14 mouse cellular contexts compared by ENCODE assay signal in genomic region chr9:36900464-36900863, GRCm38 (mm10).
"Had no signal": no experiment of that assay in that cellular context is flagged by ENCODE, and none has a peak within 500 bp of the region (broad histone marks: within the 10 kb centered on the region; RNA-seq: fewer than 3 reads in every experiment).

No protein-coding gene starts in this region.

- H3K36me3 ChIP-seq: stomach, embryonic 15.5 days had no signal

- H3K9ac ChIP-seq: lung, embryonic 14.5 days; midbrain, embryonic 12.5 days; neural tube, embryonic 12.5 days; stomach, embryonic 15.5 days had no signal

- DNase-seq: lung, adult 18-20 months; lung, embryonic 14.5 days; lung, postnatal 10 days; lung, postnatal 4 days; midbrain, embryonic 14.5 days; right cerebral cortex, postnatal 25 days; thymus, adult 18-20 months; thymus, postnatal 14 days; thymus, postnatal 36 days had no signal

- H3K9me3 ChIP-seq: midbrain, embryonic 10.5 days; midbrain, embryonic 12.5 days; neural tube, embryonic 12.5 days; stomach, embryonic 15.5 days had no signal

- H3K4me1 ChIP-seq: midbrain, embryonic 10.5 days; midbrain, embryonic 12.5 days; neural tube, embryonic 12.5 days had no signal

- H3K27me3 ChIP-seq: midbrain, embryonic 12.5 days; neural tube, embryonic 12.5 days; stomach, embryonic 15.5 days had no signal

- H3K4me3 ChIP-seq: midbrain, embryonic 10.5 days; midbrain, embryonic 12.5 days; neural tube, embryonic 12.5 days; stomach, embryonic 15.5 days had no signal

- H3K4me2 ChIP-seq: lung, embryonic 14.5 days; midbrain, embryonic 12.5 days; neural tube, embryonic 12.5 days; stomach, embryonic 15.5 days had no signal

- H3K27ac ChIP-seq: midbrain, embryonic 10.5 days; midbrain, embryonic 12.5 days; neural tube, embryonic 12.5 days; stomach, embryonic 15.5 days; stomach, postnatal 0 days had no signal
